Mouse (Mus musculus) brain, embryonic 14.5 days (tissue): Measurements from ENCODE around the gene Spaca9. TPM values are rescaled to one million over a fixed set of nuclear protein-coding genes. Genes with fewer than 3 reads are reported as not detected.

Experiments
- DNase-seq: peaks from one replicate; pipeline ENCODE4 v3.0.0-alpha.2; 2011; ENCODE audit warnings: low read depth
- CTCF ChIP-seq: fragments of 200-500 bp; IDR thresholded peaks from 2 replicates; pipeline ENCODE4 v1.5.1; 2012; ENCODE audit warnings: inconsistent platforms, mild to moderate bottlenecking, moderate library complexity, borderline replicate concordance; ENCODE audit not compliant: insufficient read depth, insufficient read length; ENCODE audit errors: extremely low read depth
- POLR2A ChIP-seq: fragments of 200-500 bp; IDR thresholded peaks from 2 replicates; pipeline ENCODE4 v1.6.1; 2012; ENCODE audit warnings: mild to moderate bottlenecking, inconsistent platforms, borderline replicate concordance; ENCODE audit not compliant: poor library complexity, insufficient read depth, insufficient read length, severe bottlenecking; ENCODE audit errors: extremely low read depth
- polyA plus RNA-seq: library from polyadenylated mRNA; depleted of rRNA; stranded (reverse); fragments of >200 nt; gene quantifications from 2 replicates; pipeline ENCODE4 v1.2.3, GENCODE M21; 2012

Spaca9 gene
- polyA plus RNA-seq, 1 experiment: 2.4 TPM

DNA sequence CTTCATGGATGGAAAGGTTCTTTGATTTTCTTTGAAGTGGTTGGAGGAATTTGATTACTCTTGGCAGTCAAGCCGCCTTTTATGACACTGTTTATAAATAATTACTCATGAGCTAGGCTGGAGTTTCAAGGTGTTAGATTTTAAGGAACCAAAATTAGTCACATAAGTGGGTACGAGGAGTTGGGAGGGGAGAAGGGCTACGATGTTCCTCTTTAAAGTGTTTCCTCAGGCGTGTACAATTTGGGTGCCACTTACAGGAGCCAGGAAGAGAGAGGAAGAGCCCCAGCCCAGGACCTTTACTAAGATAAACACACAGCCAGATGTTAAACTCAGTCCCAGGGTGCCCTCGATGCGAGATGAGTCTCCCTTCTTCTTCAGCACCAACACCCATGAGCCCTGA lies 7.3 kb upstream of the Spaca9 start:
- TF ChIP-seq POLR2A (no peak), CTCF (no peak)
- DNase-seq: no peak

DNA sequence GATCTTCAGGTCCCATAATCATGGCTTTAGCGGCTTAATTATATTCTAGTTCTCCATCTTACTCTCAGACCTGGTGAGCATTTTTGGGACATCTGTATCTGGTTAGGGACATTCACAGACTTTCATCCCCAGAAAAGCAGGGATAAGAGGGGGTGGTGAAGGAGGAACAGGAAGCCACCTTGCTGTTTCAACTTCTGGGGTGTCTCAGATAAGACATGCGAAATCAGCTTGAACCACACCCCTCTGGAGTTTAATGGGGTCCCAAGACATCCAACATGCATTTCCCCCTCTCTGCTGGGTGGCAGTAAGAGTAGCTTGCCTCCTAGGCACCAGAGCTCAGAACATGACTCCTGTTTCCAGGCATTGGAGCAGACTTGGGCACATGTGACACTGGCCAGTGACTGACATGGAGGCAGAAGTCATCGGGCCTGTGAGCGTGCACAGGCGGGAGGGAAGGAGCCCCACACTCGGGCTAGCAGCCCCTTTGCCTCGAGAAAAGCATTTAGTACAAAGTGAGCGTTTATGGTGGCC lies 6.6 kb upstream of the Spaca9 start:
- no peak for TF ChIP-seq CTCF
- no peak for TF ChIP-seq POLR2A
- no peak for DNase-seq

DNA sequence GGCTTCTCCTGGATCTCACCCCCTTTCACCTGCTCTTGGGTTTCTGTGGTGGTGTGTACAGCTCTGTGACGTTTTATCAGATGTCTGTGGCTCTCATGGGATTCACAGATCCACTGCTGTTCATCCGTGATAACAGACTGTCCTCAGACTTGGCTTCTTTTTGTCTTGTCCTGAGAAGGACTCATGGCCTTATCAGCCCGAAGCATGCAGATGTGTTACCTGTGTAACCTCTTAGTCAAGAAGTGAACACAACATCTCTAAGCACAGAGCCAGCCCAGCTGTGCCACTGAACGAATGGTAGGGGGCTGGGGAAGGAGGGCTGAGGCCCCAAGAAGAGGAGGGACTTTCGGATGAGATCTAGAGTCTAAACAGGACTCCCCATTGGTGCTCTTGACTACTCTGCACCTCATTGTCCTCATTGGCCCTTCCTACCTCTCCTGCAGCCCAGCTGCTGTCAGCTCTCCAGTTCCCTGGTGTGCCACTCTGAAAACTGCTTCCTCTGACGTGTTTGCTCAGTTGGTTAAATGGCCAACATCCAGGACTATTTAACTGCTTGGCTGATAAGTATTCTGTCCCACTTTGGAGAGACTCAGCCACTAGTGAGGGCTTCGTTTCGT lies 2.2 kb upstream of the Spaca9 start:
- DNase-seq: no peak
- TF ChIP-seq POLR2A (no peak), CTCF (no peak)

DNA sequence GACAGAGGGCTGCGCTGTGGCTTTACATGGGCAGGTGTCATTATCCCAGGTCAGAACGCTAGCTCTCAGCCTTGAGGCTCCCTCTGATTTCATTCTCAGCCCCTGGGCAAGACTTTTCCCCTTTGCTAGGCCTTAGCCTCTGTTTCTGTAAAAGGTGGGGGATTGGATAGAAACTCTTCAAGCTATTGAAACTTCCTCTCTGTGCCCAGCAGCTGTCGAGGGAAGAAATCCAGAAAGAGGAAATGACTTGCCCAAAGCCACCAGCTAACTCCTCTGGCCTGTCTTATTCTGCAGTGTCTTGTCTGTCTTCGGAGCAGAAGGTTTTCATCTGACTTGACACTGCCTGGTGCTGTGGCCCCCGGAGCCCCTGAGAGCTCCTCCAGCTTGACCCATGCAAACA lies 961 bp downstream of the Spaca9 start:
- TF ChIP-seq CTCF (no peak), POLR2A (no peak)
- no peak for DNase-seq

DNA sequence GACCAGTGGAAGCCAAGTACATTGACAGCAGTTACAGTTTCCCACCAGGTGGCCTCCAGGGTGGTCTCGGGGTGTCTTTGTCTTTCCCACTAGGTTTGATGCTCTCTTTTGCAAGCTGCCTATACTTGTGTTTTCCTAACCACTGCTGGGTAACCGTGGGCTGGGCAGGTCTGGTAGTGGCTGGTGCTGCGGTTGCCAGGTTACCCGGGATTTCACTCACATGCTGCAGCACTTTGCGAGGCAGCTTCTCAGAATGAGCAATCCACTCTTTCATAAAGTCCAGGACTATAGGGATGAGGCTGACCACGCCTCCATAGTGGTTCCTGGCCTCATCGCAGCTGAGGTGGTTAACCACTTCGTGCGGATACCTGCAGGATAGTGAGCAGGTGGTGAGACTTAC lies 6.8 kb downstream of the Spaca9 start:
- TF ChIP-seq CTCF (no peak), POLR2A (no peak)
- DNase-seq: no peak

DNA sequence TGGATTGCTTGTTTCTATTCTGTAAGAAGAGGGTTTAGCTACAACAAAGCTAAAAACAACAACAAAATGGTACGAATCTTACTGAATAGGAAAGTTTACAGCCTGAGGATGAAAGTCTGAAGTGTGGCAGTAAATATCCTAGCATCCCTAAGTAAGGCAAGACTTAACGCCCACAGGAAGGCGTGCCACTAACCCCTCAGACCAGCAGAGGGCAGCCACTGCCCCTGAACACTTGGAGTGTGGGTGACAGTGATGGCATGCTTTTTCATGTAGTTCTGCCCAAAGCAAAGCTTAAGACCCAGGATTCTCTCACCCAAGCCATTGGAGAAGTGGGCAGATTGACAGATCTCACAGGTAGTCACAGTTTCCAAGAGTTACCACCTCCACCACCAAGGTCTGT lies 11.1 kb downstream of the Spaca9 start:
- no peak for TF ChIP-seq POLR2A
- peak; percentile 81 for TF ChIP-seq CTCF

DNA sequence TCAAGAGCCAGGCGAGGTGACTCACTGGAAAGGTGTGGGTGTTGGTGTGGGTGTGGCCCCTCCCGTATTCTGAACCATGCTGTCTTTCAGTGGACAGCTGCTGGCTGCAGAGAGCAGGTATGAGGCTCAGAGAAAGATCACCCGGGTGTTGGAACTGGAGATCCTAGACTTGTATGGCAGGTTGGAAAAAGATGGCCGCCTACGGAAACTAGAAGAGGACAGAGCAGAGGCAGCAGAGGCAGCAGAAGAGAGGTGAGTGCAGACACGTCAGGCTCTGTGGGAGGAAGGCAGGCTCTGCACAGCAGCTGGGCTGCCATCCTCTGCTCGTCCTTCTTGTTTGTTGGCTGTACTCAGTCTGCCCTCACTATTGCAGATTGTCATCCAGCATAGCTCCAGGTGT lies 13.6 kb downstream of the Spaca9 start:
- TF ChIP-seq POLR2A: no peak
- TF ChIP-seq CTCF: no peak
- DNase-seq: no peak

More for the DNA sequence above, 11.1 kb downstream of the Spaca9 start:
- peak; percentile 68 for DNase-seq

DNA sequence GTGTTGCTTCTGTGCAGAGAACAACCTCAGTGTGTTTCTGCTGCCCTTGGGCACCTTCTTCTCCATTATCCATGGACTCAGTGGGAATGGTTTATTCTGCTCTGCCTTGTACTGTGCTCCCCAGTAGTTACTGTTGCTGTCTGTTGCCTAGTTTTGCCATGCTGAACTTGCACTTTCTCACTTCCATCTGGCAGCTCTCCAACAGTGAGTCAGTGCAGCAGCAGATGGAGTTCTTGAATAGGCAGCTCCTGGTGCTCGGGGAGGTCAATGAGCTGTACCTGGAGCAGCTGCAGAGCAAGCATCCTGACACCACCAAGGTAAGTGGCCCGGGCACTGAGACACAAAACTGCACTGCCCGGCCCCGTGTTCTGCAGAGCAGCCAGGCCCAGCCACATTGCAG lies 17.8 kb downstream of the Spaca9 start:
- peak; percentile 74 for DNase-seq
- no peak for TF ChIP-seq POLR2A
- TF ChIP-seq CTCF: no peak

DNA sequence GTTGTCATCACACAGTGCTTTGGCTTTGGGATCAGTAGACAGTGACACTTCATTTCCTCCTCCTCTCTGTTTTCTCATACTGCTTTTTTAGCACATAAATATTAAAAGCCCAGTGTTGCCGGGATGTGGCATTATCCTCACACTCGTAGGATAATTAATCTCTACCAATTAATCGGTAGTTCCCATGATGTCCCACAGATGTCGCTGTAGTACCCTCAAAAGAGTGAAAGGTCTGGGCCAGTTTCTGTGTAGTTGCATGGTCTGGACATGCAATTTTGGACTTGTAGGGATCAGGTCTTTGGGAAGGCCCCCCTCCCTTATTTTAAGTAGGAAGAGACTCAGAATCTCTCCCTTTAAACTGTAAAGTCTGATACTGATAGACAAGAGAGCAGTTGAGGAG lies 18.8 kb downstream of the Spaca9 start:
- peak; percentile 51 for DNase-seq
- TF ChIP-seq CTCF (peak; percentile 64; the same call in 1 of the 2 replicates), POLR2A (no peak)

DNA sequence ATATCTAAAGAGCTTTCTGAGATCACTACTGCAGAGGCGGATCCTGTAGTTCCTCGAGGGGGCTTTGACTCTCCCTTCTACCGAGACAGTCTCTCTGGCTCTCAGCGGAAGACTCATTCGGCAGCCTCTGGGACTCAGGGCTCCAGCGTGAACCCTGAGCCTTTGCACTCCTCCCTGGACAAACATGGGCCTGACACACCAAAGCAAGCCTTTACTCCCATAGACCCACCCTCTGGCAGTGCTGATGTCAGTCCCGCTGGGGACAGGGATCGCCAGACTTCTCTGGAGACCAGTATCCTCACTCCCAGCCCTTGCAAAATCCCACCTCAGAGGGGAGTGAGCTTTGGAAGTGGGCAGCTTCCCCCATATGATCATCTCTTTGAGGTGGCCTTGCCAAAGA lies 23.5 kb downstream of the Spaca9 start:
- DNase-seq: no peak
- TF ChIP-seq CTCF (no peak), POLR2A (no peak)

DNA sequence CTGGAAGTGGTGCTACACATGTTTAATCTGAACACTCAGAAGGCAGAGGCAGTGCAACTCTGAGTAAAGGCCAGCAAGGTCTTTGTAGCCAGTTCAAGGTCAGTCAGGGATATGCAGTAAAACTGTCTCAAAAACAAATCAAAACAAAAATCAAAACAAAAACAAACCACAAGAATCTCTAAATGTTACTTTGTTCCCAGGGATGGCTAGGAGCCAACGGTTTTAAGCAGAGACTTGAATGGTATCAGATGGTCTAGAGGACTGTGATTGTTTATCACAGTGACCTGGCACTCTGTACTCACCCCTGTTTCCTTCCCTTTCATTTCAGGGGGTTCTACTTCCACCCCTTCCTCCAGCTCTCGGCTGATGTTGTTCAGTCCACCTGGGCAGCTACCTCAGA lies 28.1 kb downstream of the Spaca9 start:
- TF ChIP-seq POLR2A (no peak), CTCF (no peak)
- DNase-seq: no peak

DNA sequence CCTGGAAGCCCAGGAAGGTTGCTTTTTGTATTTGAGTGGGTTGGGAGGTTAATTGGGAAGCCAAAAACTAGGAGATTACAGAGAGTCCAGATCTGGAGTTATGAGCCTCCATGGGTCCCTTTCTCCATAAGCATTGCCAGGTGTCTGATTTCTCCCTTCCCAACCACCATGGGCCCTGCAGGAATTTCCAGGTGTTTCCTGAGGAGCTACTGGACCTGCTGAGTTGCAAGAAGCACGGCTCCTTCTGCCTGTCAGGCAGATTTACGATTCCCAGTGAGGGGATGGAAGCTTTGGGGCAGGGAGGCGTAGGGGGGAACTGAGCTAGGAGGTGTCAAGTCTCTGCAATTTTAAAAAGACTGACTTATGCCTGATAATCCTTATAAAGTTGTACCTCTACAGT lies 33.7 kb downstream of the Spaca9 start:
- no peak for DNase-seq
- TF ChIP-seq POLR2A: no peak
- TF ChIP-seq CTCF: no peak
